Mouse (Mus musculus) neural tube, embryonic 15.5 days (tissue): Measurements from ENCODE around the gene Dock10. TPM values are rescaled to one million over a fixed set of nuclear protein-coding genes. Genes with fewer than 3 reads are reported as not detected.
A peak's percentile ranks its signal among the peaks of the same experiment; 100 is the strongest.

Source experiments
- ATAC-seq: fragments of 200-750 bp; cut with Nextera tagmentation; 2 replicates; pipeline ENCODE4 v1.8.0; 2017; ENCODE audit warnings: mild to moderate bottlenecking, moderate TSS enrichment, moderate library complexity; ENCODE audit not compliant: low FRiP score
- H3K27ac ChIP-seq: fragments of 300-500 bp; sonication (generic); replicated peaks from 2 replicates; pipeline ENCODE4 v1.5.1; 2015; ENCODE audit warnings: mild to moderate bottlenecking, inconsistent platforms
- H3K27me3 ChIP-seq: fragments of 300-500 bp; sonication (generic); replicated peaks from 2 replicates; pipeline ENCODE4 v1.6.1; 2015; ENCODE audit warnings: inconsistent platforms
- H3K36me3 ChIP-seq: fragments of 300-500 bp; sonication (generic); 2 replicates; pipeline ENCODE4 v1.6.1; 2015; ENCODE audit warnings: inconsistent platforms
- H3K4me1 ChIP-seq: fragments of 300-500 bp; sonication (generic); 2 replicates; pipeline ENCODE4 v1.6.1; 2015; ENCODE audit warnings: inconsistent platforms
- H3K4me2 ChIP-seq: fragments of 300-500 bp; sonication (generic); 2 replicates; pipeline ENCODE4 v1.6.1; 2015; ENCODE audit warnings: inconsistent platforms, mild to moderate bottlenecking, moderate library complexity
- H3K4me3 ChIP-seq: fragments of 300-500 bp; sonication (generic); replicated peaks from 2 replicates; pipeline ENCODE4 v1.5.1; 2015; ENCODE audit warnings: mild to moderate bottlenecking, inconsistent platforms
- H3K9ac ChIP-seq: fragments of 300-500 bp; sonication (generic); replicated peaks from 2 replicates; pipeline ENCODE4 v1.6.1; 2015; ENCODE audit warnings: mild to moderate bottlenecking, inconsistent platforms
- H3K9me3 ChIP-seq: fragments of 300-500 bp; sonication (generic); replicated peaks from 2 replicates; pipeline ENCODE4 v1.6.1; 2016; ENCODE audit warnings: inconsistent platforms
- WGBS: fragments of 180-500 bp; shearing (Covaris S2); methylation state at CpG from one replicate; pipeline ENCODE4 v1.1.7; 2015; ENCODE audit warnings: mixed read lengths; 5-methylcytosine and 5-hydroxymethylcytosine counted together
- polyA plus RNA-seq: library from polyadenylated mRNA; unstranded; fragments of >200 nt; fragmentation: Nextera tagmentation; extraction: Ambion mirVana; gene quantifications from 2 replicates; pipeline ENCODE4 v1.2.1, GENCODE M21; 2015

Dock10 gene
- polyA plus RNA-seq, 1 experiment from 2014 or later, result 5.8 TPM

- Histone ChIP-seq H3K4me1 (no peaks in the 10 kb centered on the region), H3K27me3 (no peaks in the 10 kb centered on the region), H3K4me2 (no peak overlapping the region), H3K9me3 (no peaks in the 10 kb centered on the region), H3K36me3 (no peaks in the 10 kb centered on the region), H3K27ac (no peak overlapping the region), H3K4me3 (no peak overlapping the region), H3K9ac (no peak overlapping the region)
- WGBS, result 20% methylated on average over 2 of the region's 2 CpGs
- ATAC-seq, result peak; percentile 76
Measured at GRCm38 (mm10) chr1:80652083-80652482, 106.2 kb downstream of the Dock10 start.

GRCm38 (mm10) chr1:80646602-80647001, 111.7 kb downstream of the Dock10 start:
- H3K36me3 ChIP-seq, result no peaks in the 10 kb centered on the region
- no peaks in the 10 kb centered on the region for H3K9me3 ChIP-seq
- no peak overlapping the region for H3K9ac ChIP-seq
- H3K4me1 ChIP-seq, result no peaks in the 10 kb centered on the region
- no peak overlapping the region for H3K4me3 ChIP-seq
- H3K4me2 ChIP-seq, result no peak overlapping the region
- WGBS, result 84% methylated on average over 3 of the region's 3 CpGs
- H3K27me3 ChIP-seq, result no peaks in the 10 kb centered on the region
- no peak overlapping the region for H3K27ac ChIP-seq
- ATAC-seq, result no peak

DNA sequence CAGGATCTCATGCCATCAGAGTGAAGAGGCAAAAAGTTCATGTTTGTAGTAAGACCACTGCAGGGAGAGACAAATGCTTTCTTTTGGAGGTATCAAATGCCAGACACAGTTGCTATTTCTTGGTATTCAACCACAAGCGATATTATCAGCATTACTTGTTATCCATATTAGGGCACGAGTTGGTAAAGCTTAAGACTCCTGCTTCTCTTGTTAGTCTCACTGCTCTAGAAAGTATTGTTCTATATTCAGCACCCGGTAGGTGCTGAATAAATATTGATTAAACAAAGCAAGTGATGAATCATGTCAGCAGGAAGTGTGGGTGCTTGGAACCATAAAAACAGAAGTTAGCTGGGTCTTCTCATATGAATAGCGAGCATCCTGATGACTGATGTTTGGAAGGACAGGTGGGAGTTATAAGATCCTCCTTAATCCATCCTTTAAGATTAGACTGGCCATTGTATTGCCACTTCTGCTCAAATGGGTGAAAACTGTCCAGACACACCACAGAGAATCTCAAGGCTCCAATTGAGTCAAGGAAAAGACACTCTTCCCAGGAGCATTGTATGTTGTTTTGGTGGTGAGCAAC, 114.4 kb downstream of the Dock10 start:
- Histone ChIP-seq H3K27ac (no peak overlapping the region), H3K4me1 (no peaks in the 10 kb centered on the region), H3K4me2 (no peak overlapping the region), H3K27me3 (no peaks in the 10 kb centered on the region), H3K9ac (no peak overlapping the region), H3K9me3 (no peaks in the 10 kb centered on the region), H3K4me3 (no peak overlapping the region), H3K36me3 (no peaks in the 10 kb centered on the region)
- WGBS, result 80% methylated on average over 4 of the region's 4 CpGs
- ATAC-seq, result no peak

DNA sequence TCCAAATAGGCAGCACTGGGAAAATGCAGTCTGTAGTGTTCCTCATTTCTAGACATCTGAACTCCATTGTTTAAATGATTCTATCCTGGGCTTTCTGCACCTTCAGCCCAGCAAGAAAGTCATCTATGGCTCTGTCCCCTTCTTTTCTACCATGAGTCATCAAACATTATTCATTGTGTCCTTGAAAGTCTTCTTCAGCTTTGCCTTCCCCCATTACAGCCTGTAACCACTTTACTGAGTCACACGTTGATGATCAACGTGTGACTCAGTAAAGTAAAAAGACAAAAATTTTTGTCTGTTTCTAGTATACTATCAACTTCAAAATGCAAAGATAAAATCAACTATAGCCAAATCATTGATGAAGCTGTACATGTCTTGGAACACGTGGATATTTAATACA, 116.5 kb downstream of the Dock10 start:
- Histone ChIP-seq H3K9me3 (no peaks in the 10 kb centered on the region), H3K4me1 (no peaks in the 10 kb centered on the region), H3K4me2 (no peak overlapping the region), H3K27ac (no peak overlapping the region), H3K27me3 (no peaks in the 10 kb centered on the region), H3K36me3 (no peaks in the 10 kb centered on the region), H3K4me3 (no peak overlapping the region), H3K9ac (no peak overlapping the region)
- WGBS, result 90% methylated on average over 3 of the region's 3 CpGs
- ATAC-seq, result no peak

DNA sequence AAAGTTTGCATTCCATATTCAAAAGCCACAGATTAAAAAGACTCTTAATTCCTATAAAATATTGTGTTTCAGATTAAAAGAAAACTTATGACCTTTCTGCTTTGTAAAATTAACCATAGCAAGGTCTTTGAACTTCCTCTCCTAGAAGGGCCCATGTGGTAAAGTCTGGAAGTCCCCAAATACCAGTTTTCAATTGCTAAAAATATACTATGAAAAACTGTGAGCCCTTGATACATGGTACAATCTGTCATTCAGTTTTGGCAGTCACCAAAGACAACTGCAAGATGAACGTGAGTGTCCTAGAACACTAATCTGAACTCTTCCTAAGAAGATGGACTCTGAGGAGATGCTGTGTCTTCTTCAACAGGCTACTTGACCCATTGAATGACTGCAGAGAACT, 117.0 kb downstream of the Dock10 start:
- Histone ChIP-seq H3K4me1 (no peaks in the 10 kb centered on the region), H3K9me3 (no peaks in the 10 kb centered on the region), H3K27ac (no peak overlapping the region), H3K4me2 (no peak overlapping the region), H3K9ac (no peak overlapping the region), H3K36me3 (no peaks in the 10 kb centered on the region), H3K27me3 (no peaks in the 10 kb centered on the region), H3K4me3 (no peak overlapping the region)
- ATAC-seq, result no peak
- 93% methylated on average over 1 of the region's 1 CpGs for WGBS

- Histone ChIP-seq H3K4me3 (no peak overlapping the region), H3K9ac (no peak overlapping the region), H3K27ac (no peak overlapping the region), H3K9me3 (no peaks in the 10 kb centered on the region), H3K4me2 (no peak overlapping the region), H3K27me3 (no peaks in the 10 kb centered on the region), H3K4me1 (no peaks in the 10 kb centered on the region), H3K36me3 (no peaks in the 10 kb centered on the region)
- 94% methylated on average over 1 of the region's 1 CpGs for WGBS
- no peak for ATAC-seq
Measured at GRCm38 (mm10) chr1:80639553-80639952, 118.8 kb downstream of the Dock10 start.

DNA sequence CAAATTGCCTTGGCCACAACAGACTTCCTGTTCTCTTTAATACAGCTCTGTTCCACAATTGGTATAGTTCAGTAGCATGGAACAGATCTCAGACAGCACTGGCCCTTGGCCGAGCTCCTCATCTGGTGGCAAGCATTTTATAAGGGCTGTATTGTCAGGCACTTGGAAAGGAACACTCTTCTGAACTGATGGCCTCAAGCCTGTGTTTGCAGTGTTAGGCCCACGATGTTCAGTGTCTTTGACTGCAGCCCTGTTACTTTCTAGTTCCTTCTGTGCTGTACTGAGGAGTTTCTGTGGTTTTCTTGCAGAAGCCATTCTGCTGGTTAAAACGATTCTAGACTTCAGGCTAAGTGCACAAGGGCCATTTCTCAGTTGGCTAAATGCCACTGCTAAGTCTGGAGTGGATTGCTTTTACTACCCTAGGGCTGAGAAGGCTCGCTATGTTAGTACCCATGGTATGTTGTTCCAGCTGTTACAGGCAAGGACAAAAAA, 121.1 kb downstream of the Dock10 start:
- 62% methylated on average over 4 of the region's 4 CpGs for WGBS
- Histone ChIP-seq H3K4me3 (no peak overlapping the region), H3K27ac (peak overlapping the region; percentile 46; the same call in 1 of the 2 replicates), H3K9ac (no peak overlapping the region), H3K4me2 (no peak overlapping the region), H3K4me1 (no peaks in the 10 kb centered on the region), H3K9me3 (no peaks in the 10 kb centered on the region), H3K36me3 (no peaks in the 10 kb centered on the region), H3K27me3 (no peaks in the 10 kb centered on the region)
- ATAC-seq, result no peak

- H3K9ac ChIP-seq, result no peak overlapping the region
- WGBS, result over 99% methylated on average over 4 of the region's 4 CpGs
- no peaks in the 10 kb centered on the region for H3K27me3 ChIP-seq
- no peak overlapping the region for H3K27ac ChIP-seq
- ATAC-seq, result no peak
- no peak overlapping the region for H3K4me2 ChIP-seq
- H3K9me3 ChIP-seq, result no peaks in the 10 kb centered on the region
- H3K4me3 ChIP-seq, result no peak overlapping the region
- H3K36me3 ChIP-seq, result no peaks in the 10 kb centered on the region
- H3K4me1 ChIP-seq, result peaks cover 2% of the 10 kb centered on the region
Measured at GRCm38 (mm10) chr1:80635825-80636224, 122.5 kb downstream of the Dock10 start.

- Histone ChIP-seq H3K9ac (no peak overlapping the region), H3K27ac (no peak overlapping the region), H3K4me3 (no peak overlapping the region), H3K27me3 (no peaks in the 10 kb centered on the region), H3K9me3 (no peaks in the 10 kb centered on the region), H3K4me2 (no peak overlapping the region), H3K36me3 (no peaks in the 10 kb centered on the region), H3K4me1 (peaks cover 10% of the 10 kb centered on the region)
- no peak for ATAC-seq
- WGBS, result 89% methylated on average over 4 of the region's 4 CpGs
Measured at GRCm38 (mm10) chr1:80633536-80633935, 124.8 kb downstream of the Dock10 start.

GRCm38 (mm10) chr1:80630179-80631149, 127.9 kb downstream of the Dock10 start:
- peak; percentile 83; the same call in 1 of the 2 replicates for ATAC-seq
- Histone ChIP-seq H3K4me2 (no peak overlapping the region), H3K27me3 (no peaks in the 10 kb centered on the region), H3K4me3 (no peak overlapping the region), H3K36me3 (no peaks in the 10 kb centered on the region), H3K9ac (no peak overlapping the region), H3K9me3 (no peaks in the 10 kb centered on the region), H3K4me1 (peaks cover 10% of the 10 kb centered on the region), H3K27ac (peak overlapping the region; percentile 69)
- 27% methylated on average over 5 of the region's 5 CpGs for WGBS

- no peak for ATAC-seq
- Histone ChIP-seq H3K4me3 (no peak overlapping the region), H3K4me1 (peaks cover 10% of the 10 kb centered on the region)
Measured at GRCm38 (mm10) chr1:80628054-80628453, 130.3 kb downstream of the Dock10 start.

DNA sequence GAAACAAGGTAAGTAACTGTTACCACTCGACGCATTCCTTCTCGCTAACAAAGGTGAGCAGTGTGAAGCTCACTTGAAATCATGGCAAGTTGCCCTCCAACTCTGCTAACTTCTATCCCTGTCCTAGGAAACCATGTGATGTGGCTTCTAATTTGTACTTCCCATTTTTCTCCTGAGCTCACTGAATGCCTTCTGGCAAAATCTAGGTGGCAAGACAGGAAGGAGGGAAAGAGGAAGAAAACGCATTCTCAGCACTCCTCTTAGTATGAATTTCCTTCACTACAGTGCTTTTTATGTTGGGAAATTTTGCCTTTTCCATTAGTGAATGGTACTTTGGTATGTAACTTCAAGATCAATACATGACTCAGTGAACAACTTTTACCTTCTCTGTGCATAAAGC, 131.5 kb downstream of the Dock10 start:
- Histone ChIP-seq H3K36me3 (no peaks in the 10 kb centered on the region), H3K4me3 (no peak overlapping the region), H3K9me3 (no peaks in the 10 kb centered on the region), H3K4me1 (peaks cover 10% of the 10 kb centered on the region), H3K4me2 (no peak overlapping the region), H3K27me3 (no peaks in the 10 kb centered on the region), H3K27ac (no peak overlapping the region), H3K9ac (no peak overlapping the region)
- 95% methylated on average over 4 of the region's 4 CpGs for WGBS
- no peak for ATAC-seq

More at GRCm38 (mm10) chr1:80628054-80628453, 130.3 kb downstream of the Dock10 start:
- no peaks in the 10 kb centered on the region for H3K9me3 ChIP-seq
- H3K36me3 ChIP-seq, result no peaks in the 10 kb centered on the region
- no peaks in the 10 kb centered on the region for H3K27me3 ChIP-seq
- no peak overlapping the region for H3K4me2 ChIP-seq
- no peak overlapping the region for H3K9ac ChIP-seq
- no peak overlapping the region for H3K27ac ChIP-seq
